Mouse (Mus musculus) neural tube, embryonic 11.5 days (tissue): ENCODE measurements at regions not wholly inside any gene's neighbourhood (a gene's known extent, or its start where the extent isn't known, plus 50 kb on each side); places are given as distances from the start of the nearest gene placed in this dataset.

ENCODE experiments used
- ATAC-seq: fragments of 200-750 bp; cut with Nextera tagmentation; 2 replicates; pipeline ENCODE4 v1.8.0; 2017; ENCODE audit warnings: moderate number of reproducible peaks, mild to moderate bottlenecking, moderate TSS enrichment, moderate library complexity; ENCODE audit not compliant: insufficient read depth, low FRiP score, low TSS enrichment
- DNase-seq: peaks from one replicate; pipeline ENCODE4 v3.0.0-alpha.2; 2015; ENCODE audit warnings: low spot score
- H3K27ac ChIP-seq: fragments of 300-500 bp; sonication (generic); 2 replicates; pipeline ENCODE4 v1.5.1; 2014; ENCODE audit warnings: low read depth, mild to moderate bottlenecking, low read length
- H3K27me3 ChIP-seq: fragments of 300-500 bp; sonication (generic); 2 replicates; pipeline ENCODE4 v1.6.1; 2014; ENCODE audit warnings: mild to moderate bottlenecking, low read length, mixed read lengths; ENCODE audit not compliant: control insufficient read depth, insufficient read depth
- H3K36me3 ChIP-seq: fragments of 300-500 bp; sonication (generic); 2 replicates; pipeline ENCODE4 v1.6.1; 2014; ENCODE audit warnings: mild to moderate bottlenecking, low read length, moderate library complexity, mixed read lengths; ENCODE audit not compliant: control insufficient read depth, insufficient read depth
- H3K4me1 ChIP-seq: fragments of 300-500 bp; sonication (generic); 2 replicates; pipeline ENCODE4 v1.6.1; 2014; ENCODE audit warnings: low read length, mixed read lengths; ENCODE audit not compliant: control insufficient read depth, insufficient read depth
- H3K4me2 ChIP-seq: fragments of 300-500 bp; sonication (generic); 2 replicates; pipeline ENCODE4 v1.6.1; 2014; ENCODE audit warnings: low read depth, mild to moderate bottlenecking, moderate library complexity
- H3K4me3 ChIP-seq: fragments of 300-500 bp; sonication (generic); 2 replicates; pipeline ENCODE4 v1.5.1; 2014; ENCODE audit warnings: low read depth, low read length
- H3K9ac ChIP-seq: fragments of 300-500 bp; sonication (generic); 2 replicates; pipeline ENCODE4 v1.6.1; 2014; ENCODE audit warnings: mild to moderate bottlenecking, low read length
- H3K9me3 ChIP-seq: fragments of 300-500 bp; sonication (generic); 2 replicates; pipeline ENCODE4 v1.6.1; 2016; ENCODE audit warnings: low read length; ENCODE audit not compliant: control insufficient read depth
- WGBS: fragments of 180-500 bp; shearing (Covaris S2); extraction: QIAGEN DNeasy Blood & Tissue Kit; methylation state at CpG from one replicate; pipeline ENCODE4 v1.1.7; 2014; 5-methylcytosine and 5-hydroxymethylcytosine counted together

DNA sequence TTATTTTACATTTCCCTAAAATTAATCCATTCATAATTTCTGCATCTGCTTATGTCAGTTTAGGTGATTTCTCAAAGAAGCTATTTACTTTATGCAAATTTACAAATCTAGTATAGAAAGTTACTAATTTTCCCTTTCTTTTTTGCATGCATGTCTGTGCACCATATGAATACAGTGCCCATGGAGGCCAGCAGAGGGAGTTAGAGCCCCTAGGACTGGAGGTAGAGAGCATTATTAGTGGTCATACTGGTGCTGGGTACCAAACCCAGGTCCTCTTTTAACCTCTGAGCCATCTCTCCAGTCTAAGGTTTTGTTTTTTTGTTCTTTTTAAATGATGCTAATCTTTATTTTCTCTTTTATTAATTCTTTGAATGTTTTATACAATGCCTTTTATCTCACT lies 184.9 kb upstream of the Wscd1 start:
- ATAC-seq (no peak), DNase-seq (no peak)
- Histone ChIP-seq H3K27ac (no peak overlapping the region), H3K4me1 (no peaks in the 10 kb centered on the region), H3K4me2 (no peak overlapping the region), H3K27me3 (no peaks in the 10 kb centered on the region), H3K9me3 (no peaks in the 10 kb centered on the region), H3K9ac (no peak overlapping the region), H3K36me3 (no peaks in the 10 kb centered on the region), H3K4me3 (no peak overlapping the region)

DNA sequence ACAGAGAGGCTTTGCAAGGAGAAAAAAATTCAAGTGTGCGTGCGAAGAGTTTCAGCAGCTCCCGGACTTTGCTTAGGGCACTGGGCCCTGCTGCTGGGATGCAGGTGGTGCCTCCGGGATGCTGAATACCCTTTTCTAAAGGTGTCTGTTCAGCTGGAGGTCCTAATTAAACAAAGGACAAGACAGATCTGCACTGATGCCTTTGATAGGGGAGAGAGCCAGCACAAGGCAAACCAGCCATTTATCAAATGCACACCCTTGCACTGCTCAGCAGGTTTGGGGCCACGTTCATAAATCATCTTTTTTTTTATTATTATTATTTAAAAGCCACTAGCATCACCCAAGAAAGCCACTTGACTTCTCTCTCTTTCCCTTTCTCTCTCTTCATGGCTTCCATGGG lies 172.9 kb upstream of the Wscd1 start:
- 55% methylated on average over 5 of the region's 5 CpGs for WGBS
- ATAC-seq (no peak), DNase-seq (no peak)
- H3K9me3 ChIP-seq = no peaks in the 10 kb centered on the region
- no peak overlapping the region for H3K27ac ChIP-seq
- no peak overlapping the region for H3K9ac ChIP-seq
- H3K4me3 ChIP-seq = no peak overlapping the region
- H3K4me2 ChIP-seq = no peak overlapping the region
- H3K36me3 ChIP-seq = no peaks in the 10 kb centered on the region
- no peaks in the 10 kb centered on the region for H3K27me3 ChIP-seq
- H3K4me1 ChIP-seq = peaks cover 3% of the 10 kb centered on the region; the same call in 1 of the 2 replicates

DNA sequence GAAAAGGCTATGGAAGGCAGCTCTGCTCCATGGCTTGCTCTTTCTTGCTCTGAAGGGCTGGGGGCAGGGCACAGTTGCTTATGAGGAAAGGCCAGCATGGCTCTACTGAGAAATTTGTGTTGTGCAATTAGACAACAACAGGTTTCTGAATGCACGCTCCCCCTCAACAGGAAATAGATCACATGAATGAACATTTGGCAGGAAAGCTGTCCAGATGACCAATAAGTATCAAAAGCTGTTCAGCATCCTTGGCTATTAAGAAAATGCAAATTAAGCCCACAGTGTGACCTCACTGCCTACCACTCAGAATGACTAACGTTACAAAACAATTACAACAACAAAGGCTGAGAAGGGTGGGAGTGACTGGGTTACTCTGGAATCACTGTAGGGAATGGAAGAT lies 167.9 kb upstream of the Wscd1 start:
- WGBS = 42% methylated on average over 2 of the region's 2 CpGs
- Histone ChIP-seq H3K27me3 (no peaks in the 10 kb centered on the region), H3K4me2 (no peak overlapping the region), H3K27ac (no peak overlapping the region), H3K4me1 (0 out of 2 replicates have a peak, but pooled peaks cover 3% of the 10 kb centered on the region), H3K36me3 (no peaks in the 10 kb centered on the region), H3K9ac (no peak overlapping the region), H3K9me3 (no peaks in the 10 kb centered on the region), H3K4me3 (no peak overlapping the region)
- no peak for DNase-seq
- ATAC-seq = no peak

DNA sequence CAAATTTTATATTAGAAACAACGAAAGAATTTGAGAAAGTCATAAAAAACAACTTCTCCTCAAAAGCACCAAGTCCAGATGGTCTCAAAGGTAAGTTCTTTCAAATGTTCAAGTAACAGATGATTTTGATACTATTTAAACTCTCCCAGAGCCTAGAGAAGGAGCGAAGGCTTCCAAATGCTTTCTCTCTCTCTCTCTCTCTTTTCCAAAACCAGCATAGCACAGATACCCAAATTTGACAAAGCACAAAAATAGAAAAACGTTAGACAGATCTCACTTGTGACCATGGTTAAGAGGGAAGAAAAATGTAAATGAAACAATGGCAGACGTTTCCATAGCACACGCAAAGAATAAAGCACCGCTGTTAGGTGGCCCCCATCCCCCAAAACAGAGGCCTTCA lies 158.7 kb upstream of the Wscd1 start:
- DNase-seq = no peak
- Histone ChIP-seq H3K4me1 (no peaks in the 10 kb centered on the region), H3K27ac (no peak overlapping the region), H3K36me3 (no peaks in the 10 kb centered on the region), H3K27me3 (no peaks in the 10 kb centered on the region), H3K9ac (no peak overlapping the region), H3K4me2 (no peak overlapping the region), H3K9me3 (no peaks in the 10 kb centered on the region), H3K4me3 (no peak overlapping the region)
- no peak for ATAC-seq
- WGBS = 88% methylated on average over 6 of the region's 6 CpGs

DNA sequence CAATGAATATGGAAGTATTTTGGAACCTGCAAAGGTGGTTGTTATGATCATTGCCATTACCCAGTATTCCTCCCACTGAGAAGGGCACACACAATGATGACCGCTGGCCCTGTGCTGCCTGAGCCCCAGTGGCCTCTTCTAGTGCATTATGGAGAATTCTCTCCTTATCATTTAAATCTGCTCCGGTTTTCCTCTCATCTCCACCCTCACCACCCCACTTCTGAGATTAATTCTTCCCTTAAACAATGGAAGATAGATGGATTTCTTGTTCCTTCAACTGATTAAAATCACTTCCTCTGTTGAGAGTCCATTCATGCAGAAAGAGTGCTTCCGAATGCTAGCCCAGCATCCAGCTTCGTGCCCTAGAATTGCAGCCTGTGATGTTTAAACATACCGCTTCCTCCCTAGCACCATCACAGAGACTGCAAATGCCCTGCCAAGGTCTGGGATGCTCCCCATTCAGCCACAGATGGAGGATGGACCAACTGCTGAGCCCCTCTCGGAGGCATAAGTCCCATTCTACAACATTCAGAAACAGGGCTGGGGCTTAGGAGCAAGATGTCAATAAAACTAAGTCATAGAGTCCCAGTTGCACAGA lies 155.4 kb upstream of the Wscd1 start:
- 70% methylated on average over 6 of the region's 6 CpGs for WGBS
- ATAC-seq (no peak), DNase-seq (no peak)
- H3K4me1 ChIP-seq = no peaks in the 10 kb centered on the region
- no peaks in the 10 kb centered on the region for H3K9me3 ChIP-seq
- H3K27ac ChIP-seq = no peak overlapping the region
- no peaks in the 10 kb centered on the region for H3K27me3 ChIP-seq
- H3K4me2 ChIP-seq = no peak overlapping the region
- H3K36me3 ChIP-seq = no peaks in the 10 kb centered on the region
- H3K4me3 ChIP-seq = no peak overlapping the region
- no peak overlapping the region for H3K9ac ChIP-seq

DNA sequence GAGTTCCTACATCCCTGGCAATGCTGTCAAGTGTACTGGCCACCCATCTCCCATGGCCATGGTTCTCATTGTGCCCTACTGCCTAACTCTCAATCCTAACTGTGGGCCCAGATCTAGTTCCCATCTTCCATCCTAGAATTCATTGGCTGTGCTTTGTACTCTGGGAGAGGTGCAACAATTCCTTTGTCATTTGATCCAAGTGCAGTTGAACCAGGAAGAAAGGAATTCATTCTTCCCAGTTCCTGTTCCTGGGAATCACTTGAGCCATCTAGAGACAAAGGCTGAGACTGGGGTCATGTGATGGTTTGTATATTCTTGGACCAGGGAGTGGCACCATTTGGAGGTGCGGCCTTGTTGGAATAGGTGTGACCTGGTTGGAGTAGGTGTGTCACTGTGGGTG lies 152.0 kb upstream of the Wscd1 start:
- peaks cover 3% of the 10 kb centered on the region; the same call in 1 of the 2 replicates for H3K4me1 ChIP-seq
- H3K4me2 ChIP-seq = no peak overlapping the region
- DNase-seq (no peak), ATAC-seq (no peak)
- H3K27me3 ChIP-seq = no peaks in the 10 kb centered on the region
- no peaks in the 10 kb centered on the region for H3K9me3 ChIP-seq
- H3K9ac ChIP-seq = no peak overlapping the region
- no peak overlapping the region for H3K27ac ChIP-seq
- H3K36me3 ChIP-seq = no peaks in the 10 kb centered on the region
- WGBS = 100% methylated on average over 1 of the region's 1 CpGs
- no peak overlapping the region for H3K4me3 ChIP-seq

DNA sequence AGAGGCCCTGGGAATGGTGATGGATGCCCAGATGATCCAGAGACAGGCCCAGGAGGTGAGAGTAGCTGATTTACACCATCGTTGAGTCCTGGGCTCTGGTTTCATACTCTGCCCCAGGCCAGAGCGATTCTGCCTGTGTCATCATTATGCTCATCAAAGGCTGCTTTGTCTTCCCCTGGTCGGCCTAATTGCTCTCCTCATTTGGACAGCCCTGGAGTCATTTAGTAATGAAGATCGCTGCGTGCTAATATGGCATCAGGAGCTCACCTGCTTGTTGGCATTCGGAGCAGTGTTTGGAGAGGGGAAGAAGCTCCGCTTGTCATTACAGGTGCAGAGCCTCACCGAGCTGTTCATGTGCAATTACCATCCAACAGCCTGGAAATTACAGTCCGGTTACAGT lies 138.9 kb upstream of the Wscd1 start:
- no peaks in the 10 kb centered on the region for H3K4me1 ChIP-seq
- ATAC-seq = no peak
- H3K27ac ChIP-seq = no peak overlapping the region
- H3K36me3 ChIP-seq = no peaks in the 10 kb centered on the region
- no peak overlapping the region for H3K4me2 ChIP-seq
- 68% methylated on average over 9 of the region's 9 CpGs for WGBS
- H3K9ac ChIP-seq = no peak overlapping the region
- no peaks in the 10 kb centered on the region for H3K27me3 ChIP-seq
- DNase-seq = no peak
- H3K4me3 ChIP-seq = no peak overlapping the region
- H3K9me3 ChIP-seq = no peaks in the 10 kb centered on the region

DNA sequence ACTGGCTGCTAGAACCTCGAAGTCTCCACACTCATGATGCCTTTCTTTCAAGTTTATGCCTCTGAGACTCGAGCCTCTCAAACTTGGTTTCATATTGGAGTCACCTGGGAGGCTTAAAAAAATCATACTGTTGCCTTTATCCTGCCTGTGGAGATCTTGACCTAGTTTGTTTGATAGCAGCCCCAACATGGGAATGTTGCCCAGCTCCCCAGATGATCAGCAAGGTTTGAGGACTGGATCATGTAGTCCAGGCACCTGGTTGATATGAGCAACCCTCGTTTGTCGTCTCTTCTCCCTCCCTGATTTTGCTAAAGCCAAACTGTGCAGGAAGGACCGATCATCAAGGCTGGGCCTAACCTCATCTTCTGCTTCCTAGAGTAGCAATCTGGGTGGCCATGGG lies 134.2 kb upstream of the Wscd1 start:
- no peaks in the 10 kb centered on the region for H3K36me3 ChIP-seq
- no peak for ATAC-seq
- H3K4me3 ChIP-seq = no peak overlapping the region
- no peak overlapping the region for H3K9ac ChIP-seq
- H3K9me3 ChIP-seq = no peaks in the 10 kb centered on the region
- DNase-seq = no peak
- H3K4me1 ChIP-seq = no peaks in the 10 kb centered on the region
- H3K4me2 ChIP-seq = no peak overlapping the region
- H3K27me3 ChIP-seq = no peaks in the 10 kb centered on the region
- WGBS = 87% methylated on average over 5 of the region's 5 CpGs
- no peak overlapping the region for H3K27ac ChIP-seq

DNA sequence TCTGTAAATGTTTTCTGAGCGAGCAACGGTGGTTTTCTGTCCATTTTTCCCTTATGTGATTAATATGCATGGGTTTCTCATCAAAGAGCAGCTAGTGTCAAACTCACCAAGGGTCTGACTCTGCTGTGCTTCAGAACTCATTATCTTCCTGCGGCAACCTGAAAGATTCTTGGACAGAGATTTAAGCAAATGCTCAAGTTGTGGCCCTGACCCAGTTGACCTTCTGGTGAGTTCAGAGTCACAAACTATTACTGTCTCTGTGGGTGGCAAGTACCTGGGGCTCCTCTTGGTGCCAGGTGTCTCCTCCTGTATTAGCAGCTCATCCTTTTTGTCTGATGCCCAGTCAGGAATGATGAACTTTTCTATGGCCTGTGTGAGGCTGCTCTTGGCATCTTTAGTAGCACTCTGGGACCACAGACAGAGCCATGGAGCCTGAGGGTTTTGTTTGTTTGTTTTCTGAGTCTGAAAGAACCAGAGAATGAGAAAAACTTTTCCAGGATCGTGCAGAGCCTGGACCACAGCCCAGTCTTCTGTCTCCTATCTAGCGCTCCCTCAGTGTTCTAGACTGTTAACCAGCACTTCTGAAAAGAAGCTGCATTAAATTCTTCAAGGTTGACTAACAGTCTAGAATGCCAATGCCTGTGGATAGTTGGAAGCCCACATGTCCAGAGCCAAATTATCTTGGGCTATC lies 124.1 kb upstream of the Wscd1 start:
- H3K27ac ChIP-seq = no peak overlapping the region
- H3K4me1 ChIP-seq = no peaks in the 10 kb centered on the region
- DNase-seq (no peak), ATAC-seq (no peak)
- no peak overlapping the region for H3K4me2 ChIP-seq
- WGBS = 79% methylated on average over 5 of the region's 5 CpGs
- no peaks in the 10 kb centered on the region; the same call in 1 of the 2 replicates for H3K36me3 ChIP-seq
- no peaks in the 10 kb centered on the region for H3K9me3 ChIP-seq
- no peak overlapping the region for H3K9ac ChIP-seq
- H3K27me3 ChIP-seq = no peaks in the 10 kb centered on the region
- no peak overlapping the region for H3K4me3 ChIP-seq
